Mouse (Mus musculus) midbrain, embryonic 16.5 days (tissue): ENCODE results near the gene Zmynd10. TPM values are rescaled to one million over a fixed set of nuclear protein-coding genes. Genes with fewer than 3 reads are reported as not detected.
A peak's percentile ranks its signal among the peaks of the same experiment; 100 is the strongest.

ENCODE experiments used
- ATAC-seq: fragments of 200-750 bp; cut with Nextera tagmentation; 2 replicates; pipeline ENCODE4 v1.8.0; 2017; ENCODE audit warnings: moderate TSS enrichment
- H3K27ac ChIP-seq: fragments of 300-500 bp; sonication (generic); 2 replicates; pipeline ENCODE4 v1.5.1; 2014; ENCODE audit warnings: mild to moderate bottlenecking, low read length, mixed read lengths
- H3K27me3 ChIP-seq: fragments of 300-500 bp; sonication (generic); 2 replicates; pipeline ENCODE4 v1.6.1; 2014; ENCODE audit warnings: low read depth, low read length, mixed read lengths; ENCODE audit not compliant: control insufficient read depth, insufficient read depth
- H3K36me3 ChIP-seq: fragments of 300-500 bp; sonication (generic); 2 replicates; pipeline ENCODE4 v1.6.1; 2014; ENCODE audit warnings: mild to moderate bottlenecking, low read length, moderate library complexity, mixed read lengths; ENCODE audit not compliant: control insufficient read depth, insufficient read depth
- H3K4me1 ChIP-seq: fragments of 300-500 bp; sonication (generic); 2 replicates; pipeline ENCODE4 v1.6.1; 2014; ENCODE audit warnings: mild to moderate bottlenecking, low read length, mixed read lengths; ENCODE audit not compliant: control insufficient read depth, insufficient read depth
- H3K4me2 ChIP-seq: fragments of 300-500 bp; sonication (generic); 2 replicates; pipeline ENCODE4 v1.6.1; 2014; ENCODE audit warnings: mild to moderate bottlenecking, low read length, mixed read lengths
- H3K4me3 ChIP-seq: fragments of 300-500 bp; sonication (generic); 2 replicates; pipeline ENCODE4 v1.5.1; 2014; ENCODE audit warnings: low read depth, mild to moderate bottlenecking, low read length, moderate library complexity, mixed read lengths
- H3K9ac ChIP-seq: fragments of 300-500 bp; sonication (generic); 2 replicates; pipeline ENCODE4 v1.6.1; 2014; ENCODE audit warnings: low read depth, low read length, mixed read lengths
- H3K9me3 ChIP-seq: fragments of 300-500 bp; sonication (generic); replicated peaks from 2 replicates; pipeline ENCODE4 v1.6.1; 2014; ENCODE audit warnings: mild to moderate bottlenecking, low read length, mixed read lengths; ENCODE audit not compliant: control insufficient read depth, poor library complexity, severe bottlenecking
- WGBS: fragments of 180-500 bp; shearing (Covaris S2); extraction: QIAGEN DNeasy Blood & Tissue Kit; methylation state at CpG from one replicate; pipeline ENCODE4 v1.1.7; 2014; 5-methylcytosine and 5-hydroxymethylcytosine counted together
- polyA plus RNA-seq: library from polyadenylated mRNA; unstranded; fragments of >200 nt; fragmentation: Nextera tagmentation; extraction: Ambion mirVana; gene quantifications from 2 replicates; pipeline ENCODE4 v1.2.1, GENCODE M21; 2015

Zmynd10 gene
- polyA plus RNA-seq, 1 experiment from 2014 or later, result 6.1 TPM

DNA sequence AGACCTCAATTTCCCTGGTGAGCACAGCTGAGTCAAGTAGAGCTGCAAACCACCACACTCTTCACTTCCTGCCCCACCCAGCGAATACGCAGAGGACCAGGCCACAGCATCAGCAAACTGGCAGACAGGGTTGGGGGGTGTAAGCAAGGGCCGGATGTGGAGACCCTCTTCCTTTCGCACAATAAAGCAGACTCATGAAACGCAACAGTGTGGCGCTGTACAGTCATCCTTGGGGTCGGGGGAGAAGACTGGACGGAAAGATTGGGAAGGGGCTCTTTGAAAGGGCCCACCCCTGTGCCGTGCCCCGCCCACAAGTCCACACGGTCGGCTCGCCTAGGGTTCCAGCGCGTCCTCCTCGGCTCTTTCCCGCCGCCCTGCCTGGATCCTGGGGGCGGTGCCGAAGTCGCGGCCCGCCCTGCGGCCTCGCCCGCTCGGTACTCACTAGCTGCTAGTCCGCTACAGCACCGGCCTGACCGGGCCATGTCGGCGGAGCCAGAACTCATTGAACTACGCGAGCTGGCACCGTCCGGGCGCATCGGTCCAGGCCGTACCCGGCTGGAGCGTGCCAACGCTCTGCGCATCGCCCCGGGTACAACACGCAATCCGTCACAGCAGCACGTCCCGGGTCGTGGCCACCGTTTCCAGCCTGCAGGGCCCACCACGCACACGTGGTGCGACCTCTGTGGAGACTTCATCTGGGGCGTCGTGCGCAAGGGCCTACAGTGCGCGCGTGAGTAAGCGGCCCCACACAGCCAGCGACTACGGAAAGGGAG, 4.2 kb downstream of the Zmynd10 start, which contains the start of gene Rassf1:
Gene Rassf1, plus strand, starts transcription at position 439 of the 773 bp plus-strand sequence.
- H3K27ac ChIP-seq, result no peak within 1 kb of the TSS
- H3K36me3 ChIP-seq, result no peaks in the 10 kb centered on the region
- no peak for ATAC-seq
- peak within 1 kb of the TSS; percentile 51 for H3K9ac ChIP-seq
- peaks cover 33% of the 10 kb centered on the region for H3K27me3 ChIP-seq
- peaks cover 37% of the 10 kb centered on the region for H3K4me1 ChIP-seq
- peak within 1 kb of the TSS; percentile 32 for H3K4me3 ChIP-seq
- H3K9me3 ChIP-seq, result no peaks in the 10 kb centered on the region
- peak within 1 kb of the TSS; percentile 62 for H3K4me2 ChIP-seq
- 2% methylated on average over 62 of the region's 63 CpGs for WGBS

DNA sequence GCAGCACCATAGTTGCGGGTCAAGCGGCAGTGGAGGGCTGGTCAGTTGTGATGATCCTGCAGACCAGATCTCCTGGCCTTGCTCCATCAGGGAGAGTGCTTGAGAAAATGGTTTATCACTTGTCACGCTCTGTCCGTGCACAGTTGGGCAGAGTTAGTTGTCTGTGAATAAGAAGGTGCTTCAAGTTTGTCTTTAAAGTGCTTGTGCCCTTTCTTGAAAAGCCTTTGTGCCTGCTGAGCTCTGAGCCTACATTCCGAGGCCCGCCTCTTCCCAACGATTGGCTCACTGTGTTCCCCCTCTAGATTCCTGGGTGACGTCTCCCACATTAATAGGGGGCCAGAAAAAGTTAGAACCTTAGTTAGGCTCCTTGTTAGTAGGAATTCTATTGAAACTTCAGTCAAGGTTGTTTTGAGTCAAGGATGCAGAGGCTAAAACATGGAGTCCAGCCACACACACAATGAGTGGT, 4.8 kb downstream of the Zmynd10 start:
- Histone ChIP-seq H3K9me3 (no peaks in the 10 kb centered on the region), H3K27me3 (peaks cover 33% of the 10 kb centered on the region), H3K27ac (no peak overlapping the region), H3K36me3 (no peaks in the 10 kb centered on the region), H3K4me2 (peak overlapping the region; percentile 62), H3K4me3 (peak overlapping the region; percentile 32), H3K9ac (peak overlapping the region; percentile 51), H3K4me1 (peaks cover 38% of the 10 kb centered on the region)
- WGBS, result 10% methylated on average over 8 of the region's 8 CpGs
- no peak for ATAC-seq

DNA sequence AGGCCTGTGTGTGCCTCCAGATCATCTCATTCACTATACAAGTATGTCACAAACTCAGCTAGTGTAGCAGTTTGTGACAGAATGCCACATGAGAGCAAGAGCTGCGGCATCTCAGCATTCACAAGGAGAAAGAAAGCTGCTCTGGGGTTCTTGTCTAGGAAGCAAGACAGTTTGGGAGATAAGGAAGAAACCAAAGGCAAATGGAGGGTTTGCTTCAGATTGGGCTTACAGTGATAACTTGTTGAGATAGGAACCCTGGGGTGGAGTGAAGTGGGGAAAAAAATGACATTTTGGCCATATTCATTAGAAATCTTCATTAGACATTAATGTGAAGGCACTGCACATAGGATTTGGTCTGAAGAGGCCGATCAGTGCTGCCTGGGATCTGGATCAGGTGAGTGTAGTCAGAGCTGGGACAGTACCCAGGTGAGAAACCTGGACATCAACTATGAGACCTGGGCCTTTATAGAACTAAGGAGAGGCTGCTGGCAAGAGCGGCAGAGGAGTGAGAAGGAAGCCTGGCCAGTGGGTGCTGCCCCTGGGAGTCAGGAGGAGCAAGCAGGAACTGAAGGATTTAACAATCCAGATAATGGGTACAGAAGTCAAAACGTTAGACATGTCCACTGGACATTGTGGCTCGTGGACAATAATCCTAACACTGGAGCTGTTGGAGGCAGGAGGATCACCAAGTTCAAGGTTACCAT, 5.7 kb downstream of the Zmynd10 start:
- Histone ChIP-seq H3K27me3 (peaks cover 33% of the 10 kb centered on the region), H3K36me3 (peaks cover 5% of the 10 kb centered on the region), H3K4me3 (no peak overlapping the region), H3K4me1 (peaks cover 33% of the 10 kb centered on the region), H3K27ac (no peak overlapping the region), H3K4me2 (peak overlapping the region; percentile 87), H3K9ac (no peak overlapping the region), H3K9me3 (no peaks in the 10 kb centered on the region)
- no peak for ATAC-seq
- WGBS, result 82% methylated on average over 5 of the region's 5 CpGs

DNA sequence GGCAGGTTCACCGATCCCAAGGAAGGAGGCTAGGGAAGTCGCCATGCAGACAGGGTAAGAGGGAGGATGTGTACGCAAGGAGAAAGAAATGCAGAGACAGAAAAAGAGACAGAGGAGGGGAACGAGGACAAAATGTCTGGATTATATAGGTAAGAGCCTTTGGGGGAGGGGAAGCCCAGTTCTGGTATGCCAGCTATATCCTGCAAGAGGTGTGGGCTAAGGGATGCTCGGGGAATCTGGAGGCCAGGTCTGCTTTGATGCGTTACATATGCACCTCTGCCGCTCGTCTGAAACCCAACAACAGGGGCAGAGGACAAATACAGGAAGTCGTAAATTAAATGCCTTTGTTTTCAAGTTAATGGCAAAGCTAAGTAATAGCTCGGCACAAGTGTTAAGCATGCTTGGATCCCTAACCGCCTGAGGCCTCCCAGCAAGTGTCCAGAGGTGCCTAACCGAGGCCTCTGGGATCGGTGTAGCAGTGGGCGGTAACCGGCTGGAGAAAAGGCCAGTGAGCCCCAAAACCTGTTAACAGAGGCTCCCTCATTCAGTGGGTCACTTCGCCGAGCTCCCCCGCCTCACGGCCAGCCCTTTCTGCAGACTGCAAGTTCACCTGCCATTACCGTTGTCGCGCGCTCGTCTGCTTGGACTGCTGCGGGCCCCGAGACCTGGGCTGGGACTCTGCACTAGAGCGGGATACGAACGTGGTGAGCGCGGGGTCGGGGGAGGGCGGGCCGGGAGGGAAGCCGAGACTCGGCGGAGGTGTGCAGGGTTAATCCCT, 6.6 kb downstream of the Zmynd10 start:
- Histone ChIP-seq H3K4me1 (peaks cover 33% of the 10 kb centered on the region), H3K27ac (peak overlapping the region; percentile 84), H3K27me3 (peaks cover 33% of the 10 kb centered on the region), H3K4me2 (peak overlapping the region; percentile 87), H3K9ac (peak overlapping the region; percentile 88), H3K9me3 (no peaks in the 10 kb centered on the region), H3K36me3 (peaks cover 10% of the 10 kb centered on the region), H3K4me3 (peak overlapping the region; percentile 80)
- 7% methylated on average over 37 of the region's 37 CpGs for WGBS
- ATAC-seq, result peak; percentile 77

DNA sequence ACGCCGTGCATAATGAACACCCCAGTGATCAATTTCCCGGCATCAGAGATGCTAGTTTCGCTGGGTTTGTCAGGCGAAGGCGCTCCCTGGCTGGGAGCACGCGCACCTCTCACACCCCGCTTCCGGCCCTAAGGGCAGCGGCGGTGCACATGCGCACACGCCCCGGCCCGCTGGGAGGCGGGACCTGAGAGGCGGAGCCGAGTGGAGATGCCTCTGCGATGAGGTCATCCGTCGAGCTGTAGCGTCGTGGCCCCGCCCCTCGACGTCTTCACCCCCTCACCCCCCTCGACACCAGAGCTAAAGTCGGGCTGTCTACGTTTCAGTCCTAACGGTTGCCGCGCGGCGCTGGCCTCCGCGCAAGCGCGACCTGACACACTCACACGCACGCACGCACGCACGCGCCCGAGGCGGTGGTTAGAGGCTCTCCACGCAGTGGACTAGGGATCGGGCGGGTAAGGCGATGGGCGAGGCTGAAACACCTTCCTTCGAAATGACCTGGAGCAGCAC, 7.3 kb downstream of the Zmynd10 start:
- WGBS, result under 1% methylated on average over 53 of the region's 53 CpGs
- peaks cover 16% of the 10 kb centered on the region for H3K36me3 ChIP-seq
- H3K9ac ChIP-seq, result peak overlapping the region; percentile 88
- H3K4me1 ChIP-seq, result peaks cover 33% of the 10 kb centered on the region
- H3K27me3 ChIP-seq, result peaks cover 31% of the 10 kb centered on the region
- peak overlapping the region; percentile 87 for H3K4me2 ChIP-seq
- peak overlapping the region; percentile 91 for H3K27ac ChIP-seq
- no peaks in the 10 kb centered on the region for H3K9me3 ChIP-seq
- ATAC-seq, result peak; percentile 93
- peak overlapping the region; percentile 80 for H3K4me3 ChIP-seq

DNA sequence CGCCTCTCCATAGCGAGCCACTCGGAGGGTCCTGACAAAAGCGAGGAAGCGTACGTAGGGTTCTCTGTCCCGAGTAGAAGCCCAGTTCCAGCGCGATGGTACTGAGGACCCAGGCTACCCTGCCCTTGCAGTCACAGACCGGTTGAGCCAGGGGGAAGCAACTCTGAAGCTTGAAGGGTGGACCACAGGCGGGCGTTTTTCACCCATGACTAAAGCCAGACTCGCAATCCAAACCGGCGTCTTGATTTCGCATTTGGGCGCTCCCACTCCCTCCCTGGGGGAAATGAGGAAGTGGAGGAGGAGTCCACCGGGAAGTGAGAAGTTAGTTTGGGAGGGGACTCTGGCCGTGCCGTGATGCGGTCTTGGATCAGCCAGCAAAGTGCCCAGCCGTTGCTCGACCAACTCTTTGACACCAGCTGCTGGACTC, 7.9 kb downstream of the Zmynd10 start:
- Histone ChIP-seq H3K27ac (peak overlapping the region; percentile 91), H3K27me3 (peaks cover 26% of the 10 kb centered on the region), H3K9me3 (no peaks in the 10 kb centered on the region), H3K36me3 (peaks cover 23% of the 10 kb centered on the region), H3K4me3 (peak overlapping the region; percentile 80), H3K4me1 (peaks cover 33% of the 10 kb centered on the region), H3K4me2 (peak overlapping the region; percentile 87), H3K9ac (peak overlapping the region; percentile 88)
- under 1% methylated on average over 23 of the region's 23 CpGs for WGBS
- ATAC-seq, result peak; percentile 57

DNA sequence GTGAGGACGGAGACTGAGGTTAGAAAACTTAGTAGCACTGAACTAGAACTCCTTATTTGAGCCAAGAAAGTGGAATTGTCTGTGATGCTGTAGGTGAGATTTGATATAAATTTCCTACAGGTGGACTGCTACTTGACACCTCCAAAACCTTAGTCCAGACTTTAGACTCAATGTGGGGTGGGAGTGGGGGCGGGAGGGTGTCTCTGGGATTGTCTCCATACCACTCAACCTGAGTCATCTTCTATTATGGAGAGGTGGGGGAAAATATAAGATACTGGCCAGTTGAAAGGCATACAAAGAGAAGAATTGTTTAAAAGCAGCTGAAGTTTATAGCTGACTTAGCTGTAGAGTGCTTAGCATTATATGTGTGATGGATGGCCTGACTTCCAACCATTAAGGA, 8.6 kb downstream of the Zmynd10 start:
- 38% methylated on average over 2 of the region's 2 CpGs for WGBS
- peak overlapping the region; percentile 88; the same call in 1 of the 2 replicates for H3K9ac ChIP-seq
- no peak overlapping the region; the same call in 1 of the 2 replicates for H3K27ac ChIP-seq
- H3K9me3 ChIP-seq, result no peaks in the 10 kb centered on the region
- peaks cover 23% of the 10 kb centered on the region for H3K36me3 ChIP-seq
- H3K4me3 ChIP-seq, result peak overlapping the region; percentile 80
- H3K4me1 ChIP-seq, result peaks cover 33% of the 10 kb centered on the region
- H3K4me2 ChIP-seq, result peak overlapping the region; percentile 87
- H3K27me3 ChIP-seq, result peaks cover 19% of the 10 kb centered on the region
- ATAC-seq, result no peak

DNA sequence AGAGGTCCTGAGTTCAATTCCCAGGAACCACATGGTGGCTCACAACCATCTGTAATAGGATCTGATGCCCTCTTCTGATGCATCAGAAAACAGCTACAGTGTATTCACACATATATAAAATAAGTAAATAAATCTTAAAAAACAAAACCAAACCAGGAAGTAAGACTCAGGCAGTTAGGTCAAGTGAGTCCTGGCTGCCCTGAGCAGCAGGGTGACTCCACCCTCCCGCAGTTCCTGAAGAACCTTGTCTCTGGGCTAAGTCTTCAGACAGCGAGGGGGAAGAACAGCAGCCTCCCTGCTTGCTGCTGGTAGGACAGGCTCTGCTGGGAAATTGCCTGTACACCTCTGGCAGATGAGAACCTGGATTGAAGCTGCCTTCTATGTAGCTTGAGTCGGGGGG, 9.2 kb downstream of the Zmynd10 start:
- peaks cover 32% of the 10 kb centered on the region for H3K4me1 ChIP-seq
- H3K9me3 ChIP-seq, result no peaks in the 10 kb centered on the region
- H3K27ac ChIP-seq, result no peak overlapping the region
- H3K4me2 ChIP-seq, result no peak overlapping the region
- H3K9ac ChIP-seq, result 0 out of 2 replicates have a peak overlapping the region, but pooled peaks have one; percentile 27
- no peak for ATAC-seq
- 83% methylated on average over 3 of the region's 3 CpGs for WGBS
- peaks cover 27% of the 10 kb centered on the region for H3K36me3 ChIP-seq
- H3K27me3 ChIP-seq, result peaks cover 15% of the 10 kb centered on the region
- H3K4me3 ChIP-seq, result no peak overlapping the region
